Mouse (Mus musculus): ENCODE data around the gene Rps19.

DNA sequence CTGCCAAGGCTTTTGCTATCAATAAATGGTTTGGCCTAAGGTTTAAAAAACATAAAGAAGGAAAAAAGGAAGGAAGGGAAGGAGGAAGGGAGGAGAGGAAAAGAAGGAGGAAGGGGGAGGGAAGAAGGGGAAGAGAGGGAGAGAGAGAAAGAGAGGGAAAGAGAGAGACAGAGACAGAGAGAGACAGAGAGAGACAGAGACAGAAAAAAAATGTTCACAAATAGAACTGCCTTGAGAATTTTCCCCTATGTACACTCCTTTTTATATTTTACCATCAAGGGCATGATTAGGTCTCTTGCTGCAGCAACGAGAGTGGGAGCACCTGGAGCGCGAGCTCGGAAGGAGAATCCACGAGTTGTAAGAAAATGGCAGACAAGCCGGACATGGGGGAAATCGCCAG lies 22.3 kb upstream of the Rps19 start, which contains the start of gene Gm9844:
- no peak for TF ChIP-seq CTCF (IDR thresholded peaks at IDR 0.05; ENCODE audit: low read depth, low read length)
- TF ChIP-seq TAL1 (conservative IDR thresholded peaks at IDR 0.05; ENCODE audit: low read depth, low read length) = no peak
- no peak for TF ChIP-seq GATA1 (IDR thresholded peaks at IDR 0.05; ENCODE audit: borderline replicate concordance, low read length)

Measured in G1E (cell line).